Mouse (Mus musculus) MEL (cell line): Measurements from ENCODE around the gene Olfr996. TPM values are rescaled to one million over a fixed set of nuclear protein-coding genes. Genes with fewer than 3 reads are reported as not detected.

ENCODE experiments used
- DNase-seq: peaks from one replicate; pipeline ENCODE4 v3.0.0; 2011; ENCODE audit warnings: low read depth, low spot score
- H3K27ac ChIP-seq: 2 replicates; pipeline ENCODE4 v1.5.1; 2012; ENCODE audit warnings: low read depth, mild to moderate bottlenecking, control low read depth, low read length, moderate library complexity; ENCODE audit not compliant: control insufficient read depth
- H3K27me3 ChIP-seq, 2 experiments: fragments of 150-350 bp in 1 of 2; sonication (generic) in 1 of 2; 2 replicates each; pipeline ENCODE4 v1.6.1; 2012; ENCODE audit warnings: low read length in 2 of 2, mild to moderate bottlenecking in 2 of 2, improper control_type of control experiment in 1 of 2, moderate library complexity in 1 of 2; ENCODE audit not compliant: insufficient read depth in 2 of 2, control insufficient read depth in 1 of 2
- H3K36me3 ChIP-seq, 2 experiments: 2 replicates each; pipeline ENCODE4 v1.6.1; 2012 to 2014; ENCODE audit warnings: low read length in 2 of 2, improper control_type of control experiment in 1 of 2, inconsistent platforms in 1 of 2, mild to moderate bottlenecking in 1 of 2; ENCODE audit not compliant: insufficient read depth in 2 of 2, control insufficient read depth in 1 of 2
- H3K4me1 ChIP-seq, 2 experiments: fragments of 150-350 bp in 1 of 2; sonication (generic) in 1 of 2; 2 replicates each; pipeline ENCODE4 v1.6.1; 2012; ENCODE audit warnings: low read length in 2 of 2, improper control_type of control experiment in 1 of 2, mild to moderate bottlenecking in 1 of 2; ENCODE audit not compliant: insufficient read depth in 2 of 2, control insufficient read depth in 1 of 2
- H3K4me3 ChIP-seq, 2 experiments: fragments of 150-350 bp in 1 of 2; sonication (generic) in 1 of 2; 2 replicates each; pipeline ENCODE4 v1.5.1; 2012; ENCODE audit warnings: low read depth in 2 of 2, low read length in 2 of 2, mild to moderate bottlenecking in 2 of 2, moderate library complexity in 2 of 2, control low read depth in 1 of 2, improper control_type of control experiment in 1 of 2; ENCODE audit not compliant: control insufficient read depth in 1 of 2, insufficient read depth in 1 of 2
- H3K79me2 ChIP-seq: 2 replicates; pipeline ENCODE4 v1.6.1; 2012; ENCODE audit warnings: mild to moderate bottlenecking, low read length, moderate library complexity; ENCODE audit not compliant: control insufficient read depth, poor library complexity, insufficient read depth
- H3K9ac ChIP-seq: 2 replicates; pipeline ENCODE4 v1.6.1; 2012; ENCODE audit warnings: low read depth, mild to moderate bottlenecking, control low read depth, low read length, moderate library complexity; ENCODE audit not compliant: control insufficient read depth, poor library complexity, severe bottlenecking
- H3K9me3 ChIP-seq: fragments of 150-350 bp; sonication (generic); replicated peaks from 2 replicates; pipeline ENCODE4 v1.6.1; 2012; ENCODE audit warnings: mild to moderate bottlenecking, low read length, improper control_type of control experiment, moderate library complexity; ENCODE audit not compliant: insufficient read depth
- CHD1 ChIP-seq: IDR thresholded peaks from 2 replicates; pipeline ENCODE4 v1.6.1; 2012; ENCODE audit warnings: low read depth, mild to moderate bottlenecking, inconsistent platforms, low read length, improper control_type of control experiment
- E2F4 ChIP-seq: IDR thresholded peaks from 2 replicates; pipeline ENCODE4 v1.6.1; 2011; ENCODE audit warnings: low read depth, low read length, improper control_type of control experiment, borderline replicate concordance
- ELF1 ChIP-seq: IDR thresholded peaks from 2 replicates; pipeline ENCODE4 v1.6.1; 2014; ENCODE audit warnings: low read depth, mild to moderate bottlenecking, inconsistent platforms, low read length, improper control_type of control experiment, moderate library complexity
- GATA1 ChIP-seq: IDR thresholded peaks from 2 replicates; pipeline ENCODE4 v1.6.1; 2011; ENCODE audit warnings: low read depth, low read length, improper control_type of control experiment
- MAZ ChIP-seq: IDR thresholded peaks from 2 replicates; pipeline ENCODE4 v1.6.1; 2012; ENCODE audit warnings: low read depth, mild to moderate bottlenecking, inconsistent platforms, low read length, improper control_type of control experiment
- MXI1 ChIP-seq: IDR thresholded peaks from 2 replicates; pipeline ENCODE4 v1.6.1; 2011; ENCODE audit warnings: mild to moderate bottlenecking, low read depth, low read length, improper control_type of control experiment
- MYB ChIP-seq: IDR thresholded peaks from 2 replicates; pipeline ENCODE4 v1.6.1; 2011; ENCODE audit warnings: mild to moderate bottlenecking, low read depth, low read length, improper control_type of control experiment
- POLR2A ChIP-seq, 2 experiments: IDR thresholded peaks; 2 replicates each; pipeline ENCODE4 v1.6.1; 2011 to 2012; ENCODE audit warnings: low read length in 2 of 2, mild to moderate bottlenecking in 2 of 2, control low read depth in 1 of 2, improper control_type of control experiment in 1 of 2, low read depth in 1 of 2, moderate library complexity in 1 of 2; ENCODE audit not compliant: control insufficient read depth in 1 of 2, insufficient read depth in 1 of 2, poor library complexity in 1 of 2
- POLR2AphosphoS5 ChIP-seq: IDR thresholded peaks from 2 replicates; pipeline ENCODE4 v1.6.1; 2012; ENCODE audit warnings: low read depth, borderline replicate concordance, mild to moderate bottlenecking, inconsistent platforms, low read length, moderate library complexity, mixed read lengths
- RAD21 ChIP-seq: IDR thresholded peaks from 2 replicates; pipeline ENCODE4 v1.6.1; 2011; ENCODE audit warnings: mild to moderate bottlenecking, low read depth, low read length, improper control_type of control experiment
- SMC3 ChIP-seq: IDR thresholded peaks from 2 replicates; pipeline ENCODE4 v1.6.1; 2011; ENCODE audit warnings: low read depth, low read length, improper control_type of control experiment
- TAL1 ChIP-seq: IDR thresholded peaks from 2 replicates; pipeline ENCODE4 v1.6.1; 2012; ENCODE audit warnings: mild to moderate bottlenecking, inconsistent platforms, low read length, moderate library complexity, mixed read lengths
- TCF12 ChIP-seq: IDR thresholded peaks from 2 replicates; pipeline ENCODE4 v1.6.1; 2014; ENCODE audit warnings: low read depth, mild to moderate bottlenecking, inconsistent platforms, low read length, improper control_type of control experiment, moderate library complexity
- UBTF ChIP-seq: IDR thresholded peaks from 2 replicates; pipeline ENCODE4 v1.6.1; 2012; ENCODE audit warnings: low read depth, mild to moderate bottlenecking, inconsistent platforms, low read length, improper control_type of control experiment, moderate library complexity, borderline replicate concordance; ENCODE audit not compliant: insufficient read depth
- USF1 ChIP-seq: IDR thresholded peaks from 2 replicates; pipeline ENCODE4 v1.6.1; 2014; ENCODE audit warnings: low read depth, mild to moderate bottlenecking, inconsistent platforms, low read length, improper control_type of control experiment, moderate library complexity
- polyA plus RNA-seq, 2 experiments: library from polyadenylated mRNA; stranded (reverse) in 1 of 2; unstranded in 1 of 2; fragments of >175 nt in 1 of 2; fragments of >200 nt in 1 of 2; gene quantifications; 2 replicates each; pipeline versions ENCODE4 v1.2.1 to v1.2.4; 2012; ENCODE audit warnings: low replicate concordance in 2 of 2, low read depth in 1 of 2; ENCODE audit not compliant: insufficient read length in 2 of 2, insufficient read depth in 1 of 2, missing spikeins in 1 of 2
- total RNA-seq: library from RNA; depleted of rRNA; stranded (reverse); fragments of 300-350 nt; gene quantifications from 2 replicates; pipeline ENCODE4 v1.2.3, GENCODE M21; 2012; rRNA removed

Olfr996 gene
- total and polyA plus RNA-seq, 3 experiments: not detected

DNA sequence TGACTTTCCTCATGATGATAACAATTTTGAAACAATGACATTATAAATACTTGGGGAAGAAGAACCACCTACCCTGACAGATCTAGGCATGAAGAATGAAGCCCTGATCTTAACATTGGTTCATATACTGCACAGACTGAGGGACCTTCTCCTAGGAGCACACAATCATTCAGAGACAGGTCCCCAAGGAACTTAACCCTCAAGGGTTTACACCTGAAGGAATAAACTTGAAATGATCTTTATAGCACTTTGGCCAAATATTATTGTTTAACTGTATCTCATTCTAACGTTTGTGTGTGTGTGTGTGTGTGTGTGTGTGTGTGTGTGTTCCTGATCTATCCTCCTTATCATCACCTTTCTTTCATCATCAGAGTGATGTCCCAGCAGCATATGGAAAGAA lies 32.8 kb downstream of the Olfr996 start, which contains the start of gene Olfr1000:
Gene Olfr1000 (minus strand): TSS at position 101 of the 400 bp plus-strand sequence.
- Histone ChIP-seq H3K36me3 (no peaks in the 10 kb centered on the region), H3K9me3 (no peaks in the 10 kb centered on the region), H3K27me3 (no peaks in the 10 kb centered on the region), H3K4me1 (no peaks in the 10 kb centered on the region), H3K4me3 (no peak within 1 kb of the TSS), H3K27ac (no peak within 1 kb of the TSS), H3K79me2 (no peaks in the 10 kb centered on the region), H3K9ac (no peak within 1 kb of the TSS)
- no peak for DNase-seq
- TF ChIP-seq MAZ (no peak), TCF12 (no peak), MXI1 (no peak), E2F4 (no peak), POLR2AphosphoS5 (no peak), TAL1 (no peak), GATA1 (no peak), POLR2A (IDR thresholded peaks at IDR 0.05; ENCODE audit: control insufficient read depth in 1 of 2, insufficient read depth in 1 of 2, low read depth in 1 of 2, low read length in 2 of 2, poor library complexity in 1 of 2) (no peak), USF1 (no peak), RAD21 (no peak), UBTF (no peak), MYB (no peak), CHD1 (no peak), ELF1 (no peak), SMC3 (no peak)

Other genes with a start within 250 kb of the Olfr996 start
- not detected in 2 replicates for gene Olfr987, start 239.9 kb upstream of the Olfr996 start, total RNA-seq
- gene Olfr987, start 239.9 kb upstream of the Olfr996 start, polyA plus RNA-seq: not detected
- not detected in 2 replicates for gene Olfr988, start 216.0 kb upstream of the Olfr996 start, total RNA-seq
- gene Olfr988, start 216.0 kb upstream of the Olfr996 start, polyA plus RNA-seq: not detected
- not detected in 2 replicates for gene Olfr992, start 169.7 kb upstream of the Olfr996 start, total RNA-seq
- gene Olfr992, start 169.7 kb upstream of the Olfr996 start, polyA plus RNA-seq: not detected
- gene Olfr993, start 164.3 kb upstream of the Olfr996 start, total RNA-seq: not detected in 2 replicates
- not detected for gene Olfr993, start 164.3 kb upstream of the Olfr996 start, polyA plus RNA-seq
- not detected in 2 replicates for gene Olfr994, start 142.8 kb upstream of the Olfr996 start, total RNA-seq
- not detected for gene Olfr994, start 142.8 kb upstream of the Olfr996 start, polyA plus RNA-seq
- gene Olfr995, start 135.6 kb upstream of the Olfr996 start, total RNA-seq: not detected in 2 replicates
- not detected for gene Olfr995, start 135.6 kb upstream of the Olfr996 start, polyA plus RNA-seq
- not detected in 2 replicates for gene 4833423E24Rik, start 60.2 kb upstream of the Olfr996 start, total RNA-seq
- gene 4833423E24Rik, start 60.2 kb upstream of the Olfr996 start, polyA plus RNA-seq: not detected
- not detected in 2 replicates for gene Olfr998, start 9.7 kb downstream of the Olfr996 start, total RNA-seq
- not detected for gene Olfr998, start 9.7 kb downstream of the Olfr996 start, polyA plus RNA-seq
- not detected in 2 replicates for gene Olfr1000, start 32.7 kb downstream of the Olfr996 start, total RNA-seq
- not detected for gene Olfr1000, start 32.7 kb downstream of the Olfr996 start, polyA plus RNA-seq
- gene Olfr1002, start 71.5 kb downstream of the Olfr996 start, total RNA-seq: not detected in 2 replicates
- gene Olfr1002, start 71.5 kb downstream of the Olfr996 start, polyA plus RNA-seq: not detected
- gene Olfr154, start 85.2 kb downstream of the Olfr996 start, total RNA-seq: not detected in 2 replicates
- not detected for gene Olfr154, start 85.2 kb downstream of the Olfr996 start, polyA plus RNA-seq
- gene Olfr1006, start 99.6 kb downstream of the Olfr996 start, total RNA-seq: not detected in 2 replicates
- gene Olfr1006, start 99.6 kb downstream of the Olfr996 start, polyA plus RNA-seq: not detected
- not detected in 2 replicates for gene Olfr1008, start 110.2 kb downstream of the Olfr996 start, total RNA-seq
- not detected for gene Olfr1008, start 110.2 kb downstream of the Olfr996 start, polyA plus RNA-seq
- gene Olfr1009, start 136.2 kb downstream of the Olfr996 start, total RNA-seq: not detected in 2 replicates
- not detected for gene Olfr1009, start 136.2 kb downstream of the Olfr996 start, polyA plus RNA-seq
- not detected in 2 replicates for gene Olfr1012, start 183.6 kb downstream of the Olfr996 start, total RNA-seq
- gene Olfr1012, start 183.6 kb downstream of the Olfr996 start, polyA plus RNA-seq: not detected
- gene Olfr1013, start 187.9 kb downstream of the Olfr996 start, total RNA-seq: not detected in 2 replicates
- not detected for gene Olfr1013, start 187.9 kb downstream of the Olfr996 start, polyA plus RNA-seq
- not detected in 2 replicates for gene Olfr1014, start 193.5 kb downstream of the Olfr996 start, total RNA-seq
- not detected for gene Olfr1014, start 193.5 kb downstream of the Olfr996 start, polyA plus RNA-seq
- not detected in 2 replicates for gene Olfr1015, start 202.8 kb downstream of the Olfr996 start, total RNA-seq
- gene Olfr1015, start 202.8 kb downstream of the Olfr996 start, polyA plus RNA-seq: not detected
- not detected in 2 replicates for gene Olfr1016, start 223.3 kb downstream of the Olfr996 start, total RNA-seq
- gene Olfr1016, start 223.3 kb downstream of the Olfr996 start, polyA plus RNA-seq: not detected
- not detected in 2 replicates for gene Olfr1018, start 239.3 kb downstream of the Olfr996 start, total RNA-seq
- not detected for gene Olfr1018, start 239.3 kb downstream of the Olfr996 start, polyA plus RNA-seq